Mouse (Mus musculus): ENCODE measurements around the gene Vps26b. TPM values are rescaled to one million over a fixed set of nuclear protein-coding genes. Genes with fewer than 3 reads are reported as not detected.

Vps26b gene
- polyA plus RNA-seq, 1 experiment from 2014 or later = 32.3 TPM

DNA sequence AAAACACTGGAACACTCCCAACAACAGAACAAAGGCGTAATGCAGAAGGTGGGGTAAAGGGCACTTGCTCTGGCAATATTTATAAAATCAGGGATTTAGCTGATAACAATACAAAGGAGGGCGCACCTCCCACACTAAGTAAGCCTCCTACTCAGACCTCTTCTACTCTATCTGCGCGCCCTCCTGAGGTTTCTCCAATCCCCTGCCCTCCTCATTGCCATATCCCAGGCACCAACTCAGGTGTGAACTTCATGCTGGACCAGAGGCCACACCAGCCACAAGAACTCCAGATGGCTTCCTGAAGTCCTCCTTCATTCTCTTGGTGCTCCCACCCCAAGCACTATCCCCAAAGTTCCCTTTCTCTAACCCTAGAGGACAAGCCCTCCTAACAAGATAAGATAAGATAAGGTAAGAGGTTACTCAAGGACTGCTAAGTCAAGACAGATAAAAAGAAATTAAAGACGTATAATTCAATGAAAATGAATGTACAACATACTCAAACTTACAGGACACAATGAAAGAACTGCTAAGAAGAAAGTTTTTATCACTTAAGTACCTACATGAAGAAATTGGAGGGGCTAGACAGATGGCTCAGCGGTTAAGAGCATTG lies 44.1 kb downstream of the Vps26b start:
- Histone ChIP-seq H3K36me3 (0 out of 2 replicates have a peak, but pooled peaks cover 10% of the 10 kb centered on the region), H3K27me3 (replicated peaks) (no peaks in the 10 kb centered on the region), H3K4me3 (replicated peaks) (no peak overlapping the region), H3K9me3 (no peaks in the 10 kb centered on the region), H3K27ac (no peak overlapping the region), H3K9ac (no peak overlapping the region), H3K4me2 (replicated peaks) (no peak overlapping the region), H3K4me1 (replicated peaks) (no peaks in the 10 kb centered on the region)
- no peak for ATAC-seq
- 88% methylated on average over 6 of the region's 6 CpGs for WGBS

- ATAC-seq = no peak
- Histone ChIP-seq H3K4me1 (replicated peaks) (no peaks in the 10 kb centered on the region), H3K4me3 (replicated peaks) (no peak overlapping the region), H3K27me3 (replicated peaks) (no peaks in the 10 kb centered on the region), H3K27ac (no peak overlapping the region), H3K9ac (no peak overlapping the region), H3K9me3 (no peaks in the 10 kb centered on the region), H3K4me2 (replicated peaks) (no peak overlapping the region), H3K36me3 (0 out of 2 replicates have a peak, but pooled peaks cover 13% of the 10 kb centered on the region)
- WGBS = 92% methylated on average over 2 of the region's 2 CpGs
Observed at GRCm38 (mm10) chr9:26985090-26985613, 44.7 kb downstream of the Vps26b start.

DNA sequence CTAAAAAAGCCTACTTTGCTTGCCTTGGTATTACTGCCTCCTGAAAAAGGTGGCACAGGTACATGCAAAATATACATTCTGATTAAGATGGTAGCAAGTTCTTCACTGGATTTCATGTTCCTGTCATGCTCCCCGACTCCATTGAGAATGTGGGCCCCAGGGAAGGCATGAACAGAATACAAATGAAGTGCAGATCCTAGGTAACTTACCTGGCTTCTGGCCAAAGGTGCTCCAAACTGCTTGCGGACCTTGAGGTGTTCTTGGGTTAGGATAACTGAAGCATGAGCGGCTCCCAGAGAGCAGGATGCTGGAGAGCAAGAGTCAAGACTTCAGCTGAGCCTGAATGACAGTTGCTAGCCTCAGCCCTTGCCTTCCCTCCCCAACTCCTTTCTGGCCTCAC lies 51.1 kb downstream of the Vps26b start:
- no peaks in the 10 kb centered on the region for H3K4me1 ChIP-seq (replicated peaks)
- ATAC-seq = no peak
- H3K4me2 ChIP-seq (replicated peaks) = no peak overlapping the region
- no peak overlapping the region for H3K4me3 ChIP-seq (replicated peaks)
- no peaks in the 10 kb centered on the region for H3K27me3 ChIP-seq (replicated peaks)
- no peak overlapping the region for H3K27ac ChIP-seq
- H3K9ac ChIP-seq = no peak overlapping the region
- peaks cover 21% of the 10 kb centered on the region for H3K36me3 ChIP-seq
- H3K9me3 ChIP-seq = no peaks in the 10 kb centered on the region
- 93% methylated on average over 3 of the region's 3 CpGs for WGBS

GRCm38 (mm10) chr9:26977754-26978153 lies 52.1 kb downstream of the Vps26b start:
- no peak overlapping the region for H3K27ac ChIP-seq
- no peaks in the 10 kb centered on the region for H3K9me3 ChIP-seq
- ATAC-seq = no peak
- no peak overlapping the region for H3K4me2 ChIP-seq (replicated peaks)
- no peaks in the 10 kb centered on the region for H3K4me1 ChIP-seq (replicated peaks)
- no peaks in the 10 kb centered on the region for H3K27me3 ChIP-seq (replicated peaks)
- no peak overlapping the region for H3K4me3 ChIP-seq (replicated peaks)
- 87% methylated on average over 9 of the region's 9 CpGs for WGBS
- peaks cover 21% of the 10 kb centered on the region for H3K36me3 ChIP-seq
- H3K9ac ChIP-seq = no peak overlapping the region

Other genes with a start within 250 kb of the Vps26b start
- gene Glb1l2, start 223.6 kb downstream of the Vps26b start, polyA plus RNA-seq (2015; fragmentation: Nextera tagmentation; extraction: Ambion mirVana) = 1.3 and 1.9 TPM in 2 replicates
- not detected in 2 replicates for gene Glb1l3, start 169.2 kb downstream of the Vps26b start, polyA plus RNA-seq (2015; fragmentation: Nextera tagmentation; extraction: Ambion mirVana)
- gene Gm1110, start 107.0 kb downstream of the Vps26b start, polyA plus RNA-seq (2015; fragmentation: Nextera tagmentation; extraction: Ambion mirVana) = not detected in 2 replicates
- 34.7 and 36.6 TPM in 2 replicates for gene Acad8, start 30.5 kb downstream of the Vps26b start, polyA plus RNA-seq (2015; fragmentation: Nextera tagmentation; extraction: Ambion mirVana)
- gene Thyn1, start 30.4 kb downstream of the Vps26b start, polyA plus RNA-seq (2015; fragmentation: Nextera tagmentation; extraction: Ambion mirVana) = 148 and 154 TPM in 2 replicates
- gene Ncapd3, start 110 bp upstream of the Vps26b start, polyA plus RNA-seq (2015; fragmentation: Nextera tagmentation; extraction: Ambion mirVana) = 23.7 and 25.9 TPM in 2 replicates
- gene Jam3, start 125.4 kb upstream of the Vps26b start, polyA plus RNA-seq (2015; fragmentation: Nextera tagmentation; extraction: Ambion mirVana) = 42.7 and 55.1 TPM in 2 replicates